Mouse (Mus musculus) hindbrain, postnatal 0 days (tissue): Measurements from ENCODE around the gene Arhgap31. TPM values are rescaled to one million over a fixed set of nuclear protein-coding genes. Genes with fewer than 3 reads are reported as not detected.
"Not testable (repeated sequence)": the region's sequence is repeated elsewhere in the genome, so short reads cannot be mapped to it uniquely, and the experiment has no call there.

Experiments
- ATAC-seq: fragments of 200-750 bp; cut with Nextera tagmentation; 2 replicates; pipeline ENCODE4 v1.8.0; 2017; ENCODE audit warnings: mild to moderate bottlenecking, moderate TSS enrichment, moderate library complexity
- DNase-seq: peaks from one replicate; pipeline ENCODE4 v3.0.0-alpha.2; 2015; ENCODE audit warnings: low spot score
- H3K27ac ChIP-seq: fragments of 300-500 bp; sonication (generic); 2 replicates; pipeline ENCODE4 v1.5.1; 2014; ENCODE audit warnings: mild to moderate bottlenecking
- H3K27me3 ChIP-seq: fragments of 300-500 bp; sonication (generic); 2 replicates; pipeline ENCODE4 v1.6.1; 2014; ENCODE audit warnings: low read length, mixed read lengths; ENCODE audit not compliant: insufficient read depth
- H3K36me3 ChIP-seq: fragments of 300-500 bp; sonication (generic); 2 replicates; pipeline ENCODE4 v1.6.1; 2014; ENCODE audit warnings: low read length, mixed read lengths; ENCODE audit not compliant: insufficient read depth
- H3K4me1 ChIP-seq: fragments of 300-500 bp; sonication (generic); 2 replicates; pipeline ENCODE4 v1.6.1; 2014; ENCODE audit warnings: antibody characterized with exemption, low read length, mixed read lengths; ENCODE audit not compliant: insufficient read depth
- H3K4me2 ChIP-seq: fragments of 300-500 bp; sonication (generic); 2 replicates; pipeline ENCODE4 v1.6.1; 2014; ENCODE audit warnings: low read depth, mild to moderate bottlenecking, low read length, moderate library complexity, mixed read lengths
- H3K4me3 ChIP-seq: fragments of 300-500 bp; sonication (generic); 2 replicates; pipeline ENCODE4 v1.5.1; 2014; ENCODE audit warnings: low read length
- H3K9ac ChIP-seq: fragments of 300-500 bp; sonication (generic); replicated peaks from 2 replicates; pipeline ENCODE4 v1.6.1; 2014; ENCODE audit warnings: mild to moderate bottlenecking, low read length, moderate library complexity, mixed read lengths
- H3K9me3 ChIP-seq: fragments of 300-500 bp; sonication (generic); 2 replicates; pipeline ENCODE4 v1.6.1; 2016; ENCODE audit warnings: low read length, mixed read lengths
- CTCF ChIP-seq: IDR thresholded peaks from 2 replicates; pipeline ENCODE4 v1.5.1; 2016; ENCODE audit warnings: antibody characterized with exemption, control low read depth, low read depth
- WGBS: fragments of 180-500 bp; shearing (Covaris S2); extraction: QIAGEN DNeasy Blood & Tissue Kit; methylation state at CpG from one replicate; pipeline ENCODE4 v1.1.7; 2014; 5-methylcytosine and 5-hydroxymethylcytosine counted together
- polyA plus RNA-seq: library from polyadenylated mRNA; unstranded; fragments of >200 nt; fragmentation: Nextera tagmentation; extraction: Ambion mirVana; gene quantifications from 2 replicates; pipeline ENCODE4 v1.2.1, GENCODE M21; 2015
- total RNA-seq: library from RNA; depleted of rRNA; stranded (reverse); fragments of >200 nt; gene quantifications from 2 replicates; pipeline ENCODE4 v1.2.3, GENCODE M21; 2014

Gene Arhgap31
- total and polyA plus RNA-seq, 2 experiments from 2014 or later = 4.6 to 12.7 TPM

DNA sequence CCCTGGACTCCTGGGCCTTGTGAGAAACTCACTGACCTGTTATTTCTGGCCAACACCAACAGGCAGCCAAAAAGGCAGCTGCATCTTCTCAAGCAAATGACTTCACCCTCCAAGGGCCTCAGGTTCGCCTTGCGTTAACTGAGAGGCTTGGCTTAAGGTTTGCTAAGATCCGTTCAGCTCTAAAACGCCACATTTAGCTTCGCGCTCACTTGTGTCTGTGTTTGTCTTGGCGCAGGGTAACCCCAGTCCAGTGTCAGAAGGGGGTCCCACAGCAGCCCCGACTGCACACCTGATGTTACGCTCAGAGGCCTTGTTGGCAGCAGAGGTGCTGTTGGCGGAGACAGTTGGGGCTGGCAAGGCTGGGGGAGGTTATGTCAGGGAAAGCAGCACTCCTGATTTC is 23.3 kb downstream of the Arhgap31 start:
- 76% methylated on average over 10 of the region's 10 CpGs for WGBS
- H3K4me2 ChIP-seq = no peak overlapping the region
- H3K27ac ChIP-seq = no peak overlapping the region
- no peak for TF ChIP-seq CTCF
- no peak overlapping the region for H3K4me3 ChIP-seq
- DNase-seq = no peak
- H3K4me1 ChIP-seq = no peaks in the 10 kb centered on the region; the same call in 1 of the 2 replicates
- ATAC-seq = no peak
- no peaks in the 10 kb centered on the region for H3K36me3 ChIP-seq
- H3K9me3 ChIP-seq = no peaks in the 10 kb centered on the region
- H3K27me3 ChIP-seq = no peaks in the 10 kb centered on the region
- H3K9ac ChIP-seq = no peak overlapping the region

GRCm38 (mm10) chr16:38688531-38689264 is 24.4 kb downstream of the Arhgap31 start:
- no peak overlapping the region for H3K4me3 ChIP-seq

DNA sequence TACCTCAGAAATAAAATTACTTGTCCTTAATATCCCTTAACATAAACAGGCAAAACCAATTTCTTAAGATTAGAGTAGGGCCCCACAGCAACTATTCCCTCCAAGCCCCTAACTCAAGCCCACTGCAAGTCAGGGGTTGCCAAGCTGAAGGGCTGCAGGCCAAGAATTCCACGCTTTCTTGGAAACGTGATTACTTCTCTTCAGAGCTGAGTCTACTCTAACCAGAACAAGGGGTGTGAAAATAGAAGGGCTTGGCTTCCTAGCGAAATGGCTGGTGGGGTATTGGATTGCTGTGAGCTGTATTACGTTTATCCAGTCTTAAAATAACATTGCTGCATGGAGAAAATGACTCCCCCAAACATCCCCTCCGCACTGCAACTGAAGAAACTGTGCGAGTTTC is 25.4 kb downstream of the Arhgap31 start:
- Histone ChIP-seq H3K4me3 (no peak overlapping the region), H3K27me3 (no peaks in the 10 kb centered on the region), H3K27ac (no peak overlapping the region; the same call in 1 of the 2 replicates), H3K4me1 (no peaks in the 10 kb centered on the region; the same call in 1 of the 2 replicates), H3K9me3 (no peaks in the 10 kb centered on the region), H3K36me3 (no peaks in the 10 kb centered on the region), H3K4me2 (no peak overlapping the region), H3K9ac (no peak overlapping the region)
- ATAC-seq (no peak), DNase-seq (no peak)
- 44% methylated on average over 6 of the region's 6 CpGs for WGBS
- TF ChIP-seq CTCF = no peak

More at GRCm38 (mm10) chr16:38688531-38689264, 24.4 kb downstream of the Arhgap31 start:
- H3K9ac ChIP-seq = no peak overlapping the region
- H3K27ac ChIP-seq = peak overlapping the region; percentile 32; the same call in 1 of the 2 replicates
- no peaks in the 10 kb centered on the region for H3K27me3 ChIP-seq
- H3K4me1 ChIP-seq = no peaks in the 10 kb centered on the region; the same call in 1 of the 2 replicates
- 71% methylated on average over 12 of the region's 12 CpGs for WGBS
- no peak overlapping the region for H3K4me2 ChIP-seq
- H3K36me3 ChIP-seq = no peaks in the 10 kb centered on the region
- ATAC-seq = no peak
- TF ChIP-seq CTCF = no peak
- H3K9me3 ChIP-seq = no peaks in the 10 kb centered on the region
- DNase-seq = no peak

- Histone ChIP-seq H3K4me3 (no peak overlapping the region), H3K4me2 (no peak overlapping the region), H3K36me3 (no peaks in the 10 kb centered on the region), H3K9me3 (no peaks in the 10 kb centered on the region), H3K27me3 (no peaks in the 10 kb centered on the region), H3K9ac (no peak overlapping the region), H3K4me1 (no peaks in the 10 kb centered on the region), H3K27ac (no peak overlapping the region)
- TF ChIP-seq CTCF = no peak
- DNase-seq (no peak), ATAC-seq (no peak)
- 53% methylated on average over 7 of the region's 7 CpGs for WGBS
Observed at GRCm38 (mm10) chr16:38683094-38683493, 30.0 kb downstream of the Arhgap31 start.

DNA sequence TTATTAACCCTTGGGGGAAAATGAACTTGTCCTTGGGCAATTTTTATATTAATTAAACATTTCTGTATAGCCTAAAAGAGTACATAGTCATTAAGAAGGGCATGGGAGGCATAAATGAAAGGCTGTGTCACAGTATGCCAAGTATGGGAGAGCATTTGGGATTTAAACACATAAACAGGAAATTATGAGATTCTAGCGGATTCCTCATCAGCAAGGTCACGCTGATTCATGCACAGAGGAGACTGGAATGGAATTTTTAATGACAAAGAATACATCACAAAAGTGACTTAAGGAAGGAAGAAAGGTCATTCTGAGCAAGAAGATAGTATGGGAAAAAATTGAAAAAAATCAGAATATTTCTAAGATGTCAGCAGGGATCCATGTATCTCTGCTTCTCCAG is 31.8 kb downstream of the Arhgap31 start:
- TF ChIP-seq CTCF = no peak
- H3K27ac ChIP-seq = no peak overlapping the region
- ATAC-seq (no peak), DNase-seq (no peak)
- no peaks in the 10 kb centered on the region for H3K4me1 ChIP-seq
- H3K4me3 ChIP-seq = no peak overlapping the region
- H3K36me3 ChIP-seq = no peaks in the 10 kb centered on the region
- no peak overlapping the region for H3K4me2 ChIP-seq
- WGBS = 84% methylated on average over 2 of the region's 2 CpGs
- no peaks in the 10 kb centered on the region for H3K27me3 ChIP-seq
- no peaks in the 10 kb centered on the region for H3K9me3 ChIP-seq
- no peak overlapping the region for H3K9ac ChIP-seq

DNA sequence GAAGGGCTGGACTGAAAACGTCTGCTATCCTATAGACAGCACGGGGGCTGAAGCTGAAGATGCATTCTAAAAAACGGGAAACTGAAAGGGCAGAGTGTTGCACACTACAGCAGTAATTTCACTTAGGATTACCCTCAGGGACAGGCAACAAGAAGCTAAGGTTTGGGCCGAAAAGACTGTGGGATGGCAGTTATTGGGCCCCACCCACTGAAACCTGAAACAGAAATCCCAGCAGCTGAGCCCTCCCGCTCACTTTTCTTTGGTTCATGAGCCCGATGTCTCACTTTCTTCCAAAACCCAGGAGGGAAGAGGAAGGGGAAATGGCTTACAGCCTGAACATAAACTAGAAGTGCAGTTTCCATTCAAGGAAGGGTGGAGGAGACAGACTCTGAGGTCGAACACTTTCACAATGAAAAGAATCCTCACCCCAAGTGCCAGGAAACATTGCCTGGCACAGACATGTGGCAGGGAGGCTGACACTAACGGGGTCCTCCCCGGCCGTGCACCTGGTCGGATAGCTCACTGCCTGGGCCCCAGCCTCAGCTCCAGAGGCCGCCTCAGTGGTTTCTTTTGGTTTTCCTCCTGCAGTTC is 33.5 kb downstream of the Arhgap31 start:
- DNase-seq (no peak), ATAC-seq (no peak)
- Histone ChIP-seq H3K27me3 (no peaks in the 10 kb centered on the region), H3K9me3 (no peaks in the 10 kb centered on the region), H3K4me1 (no peaks in the 10 kb centered on the region), H3K36me3 (no peaks in the 10 kb centered on the region), H3K4me2 (no peak overlapping the region), H3K27ac (no peak overlapping the region), H3K4me3 (no peak overlapping the region), H3K9ac (no peak overlapping the region)
- TF ChIP-seq CTCF = no peak
- WGBS = 62% methylated on average over 12 of the region's 12 CpGs

DNA sequence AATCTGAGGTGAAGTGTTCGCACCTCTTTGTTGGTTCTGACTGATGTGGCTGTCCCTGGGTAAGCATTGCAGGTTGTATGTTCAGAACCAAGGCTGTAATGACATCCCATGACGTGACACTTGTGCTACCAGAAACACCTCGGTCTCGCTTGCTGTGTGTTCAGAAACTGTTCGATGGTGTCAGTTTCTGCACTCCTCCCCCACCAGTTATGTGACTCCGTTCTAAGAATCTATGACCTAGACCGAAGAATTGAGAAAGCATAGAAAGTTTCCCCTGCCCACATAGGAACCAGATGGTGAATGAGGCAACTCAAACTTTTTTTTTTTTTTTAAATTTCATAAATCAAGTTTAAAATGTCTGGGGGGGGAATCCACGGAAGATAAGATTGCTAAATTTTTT is 34.2 kb downstream of the Arhgap31 start:
- DNase-seq (no peak), ATAC-seq (no peak)
- 91% methylated on average over 8 of the region's 8 CpGs for WGBS
- TF ChIP-seq CTCF = no peak
- no peaks in the 10 kb centered on the region for H3K4me1 ChIP-seq
- no peak overlapping the region for H3K4me2 ChIP-seq
- H3K27ac ChIP-seq = no peak overlapping the region
- no peak overlapping the region for H3K9ac ChIP-seq
- H3K27me3 ChIP-seq = no peaks in the 10 kb centered on the region
- no peaks in the 10 kb centered on the region for H3K9me3 ChIP-seq
- H3K36me3 ChIP-seq = no peaks in the 10 kb centered on the region
- no peak overlapping the region for H3K4me3 ChIP-seq

GRCm38 (mm10) chr16:38677941-38678340 is 35.1 kb downstream of the Arhgap31 start:
- H3K4me2 ChIP-seq, H3K27me3 ChIP-seq, H3K27ac ChIP-seq, H3K9ac ChIP-seq, H3K4me3 ChIP-seq, H3K9me3 ChIP-seq, ATAC-seq, H3K4me1 ChIP-seq, DNase-seq, H3K36me3 ChIP-seq: not testable (repeated sequence)
- WGBS = 88% methylated on average over 2 of the region's 2 CpGs
